ENCODE assay signal across 29 mouse cellular contexts in the genomic region with DNA sequence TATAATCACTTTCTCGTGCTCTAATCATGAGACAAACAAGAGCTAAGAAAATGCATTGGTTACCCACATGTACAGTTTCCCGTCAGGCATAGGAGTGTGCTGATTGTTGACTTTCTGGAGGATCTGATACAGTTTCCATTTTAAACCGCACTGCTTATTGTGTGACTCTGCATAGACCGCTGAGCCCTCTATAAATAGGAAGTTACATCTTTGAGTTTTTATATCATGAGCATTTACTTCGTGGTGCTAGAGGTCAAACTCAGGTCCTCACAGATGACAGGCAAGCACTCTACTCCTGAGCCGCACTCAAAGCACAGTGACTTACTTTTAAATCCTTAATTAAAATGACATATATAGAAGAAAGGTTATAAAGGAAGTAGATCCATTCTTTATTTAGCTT. TPM values are rescaled to one million over a fixed set of nuclear protein-coding genes. Genes with fewer than 3 reads are reported as not detected.
"Had no signal": no experiment of that assay in that cellular context is flagged by ENCODE, and none has a peak within 500 bp of the region (broad histone marks: within the 10 kb centered on the region; RNA-seq: fewer than 3 reads in every experiment).

No protein-coding gene starts in this region.

- ATAC-seq: liver, embryonic 12.5 days; midbrain, embryonic 13.5 days; midbrain, embryonic 16.5 days had no signal

- DNase-seq: kidney, postnatal 14 days; kidney, postnatal 4 days; layer of hippocampus, adult 9-11 months; liver; lung, adult 18-20 months; lung, postnatal 10 days; lung, postnatal 36 days; thymus, adult 2 months; thymus, postnatal 14 days; thymus, postnatal 4 days had no signal

- H3K4me3 ChIP-seq: layer of hippocampus, adult 2 months; limb, embryonic 10.5 days; limb, embryonic 13.5 days; liver, embryonic 12.5 days; liver, embryonic 15.5 days; lung, embryonic 15.5 days; megakaryocyte, embryonic 14.5 days; midbrain, embryonic 10.5 days; midbrain, embryonic 13.5 days; myocyte; neural tube, embryonic 13.5 days had no signal

- H3K4me2 ChIP-seq: limb, embryonic 13.5 days; liver, embryonic 12.5 days; liver, embryonic 15.5 days; lung, embryonic 15.5 days; midbrain, embryonic 13.5 days; neural tube, embryonic 13.5 days had no signal

- H3K4me1 ChIP-seq: lung, embryonic 15.5 days; midbrain, embryonic 10.5 days had no signal

- H3K27me3 ChIP-seq: limb, embryonic 13.5 days; liver, embryonic 12.5 days; liver, embryonic 15.5 days; lung, embryonic 15.5 days; megakaryocyte, embryonic 14.5 days; midbrain, embryonic 13.5 days; neural tube, embryonic 13.5 days had no signal

- H3K9me3 ChIP-seq: limb, embryonic 10.5 days; limb, embryonic 13.5 days; liver, embryonic 12.5 days; liver, embryonic 15.5 days; lung, embryonic 15.5 days; megakaryocyte, embryonic 14.5 days; midbrain, embryonic 10.5 days; midbrain, embryonic 13.5 days; neural tube, embryonic 13.5 days had no signal

- H3K9ac ChIP-seq: limb, embryonic 13.5 days; liver, embryonic 12.5 days; liver, embryonic 15.5 days; lung, embryonic 15.5 days; midbrain, embryonic 13.5 days; neural tube, embryonic 13.5 days had no signal

- H3K27ac ChIP-seq: layer of hippocampus, adult 2 months; limb, embryonic 10.5 days; limb, embryonic 13.5 days; liver, embryonic 12.5 days; liver, embryonic 15.5 days; lung, embryonic 15.5 days; midbrain, embryonic 10.5 days; midbrain, embryonic 13.5 days; neural tube, embryonic 13.5 days; stomach, postnatal 0 days had no signal

RNA-seq across cellular contexts. Expression of gene Opn1sw, which starts 28.1 kb away (rescaled TPM):
- total RNA-seq: layer of hippocampus, adult 2 months; monocyte, adult 5-6 weeks; neutrophil, adult 5-6 weeks had no signal

RNA-seq across cellular contexts. Expression of gene Ccdc136, which starts 35.9 kb away (rescaled TPM):
- total RNA-seq: neutrophil, adult 5-6 weeks had no signal

RNA-seq across cellular contexts. Expression of gene Fam71f1, which starts 41.3 kb away (rescaled TPM):
- total RNA-seq: layer of hippocampus, adult 2 months; layer of hippocampus, postnatal 25 days; left cerebral cortex, adult 18-20 months; left cerebral cortex, postnatal 25 days; monocyte, adult 5-6 weeks; neutrophil, adult 5-6 weeks had no signal
- polyA plus RNA-seq: limb, embryonic 10.5 days; liver, embryonic 12.5 days; liver, embryonic 15.5 days; lung, embryonic 15.5 days; midbrain, embryonic 10.5 days; midbrain, embryonic 13.5 days; midbrain, embryonic 16.5 days; neural tube, embryonic 13.5 days; stomach, embryonic 14.5 days; stomach, postnatal 0 days; thymus, adult 2 months had no signal
